Mouse (Mus musculus): Measurements from ENCODE around the gene Nup93. TPM values are rescaled to one million over a fixed set of nuclear protein-coding genes. Genes with fewer than 3 reads are reported as not detected.

Gene Nup93
- polyA plus RNA-seq, 1 experiment from 2014 or later: 58.7 TPM

GRCm38 (mm10) chr8:94187290-94188002, 26.9 kb upstream of the Nup93 start:
- no peaks in the 10 kb centered on the region for H3K36me3 ChIP-seq
- H3K27ac ChIP-seq: peak overlapping the region; percentile 96
- H3K9ac ChIP-seq: peak overlapping the region; percentile 72
- peak overlapping the region; percentile 34 for H3K4me3 ChIP-seq (replicated peaks)
- H3K4me1 ChIP-seq (replicated peaks): peaks cover 85% of the 10 kb centered on the region
- peak overlapping the region; percentile 70 for H3K4me2 ChIP-seq
- ATAC-seq (ENCODE audit: low read depth) (no peak), DNase-seq (no peak)
- peaks cover 45% of the 10 kb centered on the region for H3K27me3 ChIP-seq
- WGBS (ENCODE audit: insufficient replicate concordance): 42% methylated on average over 21 of the region's 21 CpGs
- H3K9me3 ChIP-seq (replicated peaks): no peaks in the 10 kb centered on the region

GRCm38 (mm10) chr8:94189275-94190031, 24.9 kb upstream of the Nup93 start:
- Histone ChIP-seq H3K9ac (0 out of 2 replicates have a peak overlapping the region, but pooled peaks have one; percentile 63), H3K4me3 (replicated peaks) (no peak overlapping the region), H3K27me3 (peaks cover 37% of the 10 kb centered on the region), H3K4me2 (no peak overlapping the region), H3K36me3 (no peaks in the 10 kb centered on the region), H3K9me3 (replicated peaks) (no peaks in the 10 kb centered on the region), H3K4me1 (replicated peaks) (peaks cover 66% of the 10 kb centered on the region), H3K27ac (no peak overlapping the region)
- DNase-seq (no peak), ATAC-seq (ENCODE audit: low read depth) (no peak)
- 60% methylated on average over 13 of the region's 13 CpGs for WGBS (ENCODE audit: insufficient replicate concordance)

GRCm38 (mm10) chr8:94191101-94191691, 23.2 kb upstream of the Nup93 start:
- peak overlapping the region; percentile 54 for H3K4me3 ChIP-seq (replicated peaks)
- H3K4me1 ChIP-seq (replicated peaks): peaks cover 49% of the 10 kb centered on the region
- DNase-seq (peak; percentile 80), ATAC-seq (ENCODE audit: low read depth) (peak; percentile 25)
- H3K27me3 ChIP-seq: peaks cover 28% of the 10 kb centered on the region
- peak overlapping the region; percentile 63 for H3K9ac ChIP-seq
- no peaks in the 10 kb centered on the region for H3K9me3 ChIP-seq (replicated peaks)
- H3K27ac ChIP-seq: peak overlapping the region; percentile 71
- H3K4me2 ChIP-seq: peak overlapping the region; percentile 72
- H3K36me3 ChIP-seq: no peaks in the 10 kb centered on the region
- 7% methylated on average over 21 of the region's 21 CpGs for WGBS (ENCODE audit: insufficient replicate concordance)

- H3K36me3 ChIP-seq: no peaks in the 10 kb centered on the region
- H3K27ac ChIP-seq: no peak overlapping the region
- DNase-seq: no peak
- H3K27me3 ChIP-seq: peaks cover 18% of the 10 kb centered on the region
- H3K4me1 ChIP-seq (replicated peaks): peaks cover 32% of the 10 kb centered on the region
- WGBS (ENCODE audit: insufficient replicate concordance): 67% methylated on average over 1 of the region's 1 CpGs
- no peak for ATAC-seq (ENCODE audit: low read depth)
- no peak overlapping the region for H3K4me3 ChIP-seq (replicated peaks)
- no peak overlapping the region for H3K9ac ChIP-seq
- H3K4me2 ChIP-seq: no peak overlapping the region
- H3K9me3 ChIP-seq (replicated peaks): no peaks in the 10 kb centered on the region
Measured at GRCm38 (mm10) chr8:94192926-94193325, 21.4 kb upstream of the Nup93 start.

GRCm38 (mm10) chr8:94194591-94195223, 19.7 kb upstream of the Nup93 start:
- WGBS (ENCODE audit: insufficient replicate concordance): 78% methylated on average over 7 of the region's 7 CpGs
- Histone ChIP-seq H3K4me2 (no peak overlapping the region), H3K27ac (no peak overlapping the region), H3K4me1 (replicated peaks) (peaks cover 23% of the 10 kb centered on the region), H3K36me3 (no peaks in the 10 kb centered on the region), H3K27me3 (0 out of 2 replicates have a peak, but pooled peaks cover 5% of the 10 kb centered on the region), H3K9ac (no peak overlapping the region), H3K9me3 (replicated peaks) (no peaks in the 10 kb centered on the region), H3K4me3 (replicated peaks) (no peak overlapping the region)
- DNase-seq (no peak), ATAC-seq (ENCODE audit: low read depth) (no peak)

GRCm38 (mm10) chr8:94199202-94199869, 15.0 kb upstream of the Nup93 start:
- DNase-seq (peak; percentile 53), ATAC-seq (ENCODE audit: low read depth) (no peak)
- Histone ChIP-seq H3K9ac (no peak overlapping the region), H3K27me3 (peaks cover 7% of the 10 kb centered on the region; the same call in 1 of the 2 replicates), H3K4me3 (replicated peaks) (no peak overlapping the region), H3K27ac (no peak overlapping the region), H3K4me2 (no peak overlapping the region), H3K4me1 (replicated peaks) (peaks cover 3% of the 10 kb centered on the region; the same call in 1 of the 2 replicates), H3K9me3 (replicated peaks) (no peaks in the 10 kb centered on the region), H3K36me3 (no peaks in the 10 kb centered on the region)
- WGBS (ENCODE audit: insufficient replicate concordance): 44% methylated on average over 10 of the region's 10 CpGs

GRCm38 (mm10) chr8:94204043-94204442, 10.3 kb upstream of the Nup93 start:
- no peak overlapping the region for H3K4me3 ChIP-seq (replicated peaks)
- DNase-seq: no peak

GRCm38 (mm10) chr8:94205736-94206135, 8.6 kb upstream of the Nup93 start:
- DNase-seq (peak; percentile 57), ATAC-seq (ENCODE audit: low read depth) (peak; percentile 75)
- no peaks in the 10 kb centered on the region for H3K9me3 ChIP-seq (replicated peaks)
- H3K27ac ChIP-seq: no peak overlapping the region
- H3K4me2 ChIP-seq: no peak overlapping the region
- no peaks in the 10 kb centered on the region for H3K4me1 ChIP-seq (replicated peaks)
- no peaks in the 10 kb centered on the region for H3K36me3 ChIP-seq
- H3K4me3 ChIP-seq (replicated peaks): no peak overlapping the region
- peaks cover 13% of the 10 kb centered on the region; the same call in 1 of the 2 replicates for H3K27me3 ChIP-seq
- 13% methylated on average over 5 of the region's 5 CpGs for WGBS (ENCODE audit: insufficient replicate concordance)
- no peak overlapping the region for H3K9ac ChIP-seq

More at GRCm38 (mm10) chr8:94204043-94204442, 10.3 kb upstream of the Nup93 start:
- Histone ChIP-seq H3K9me3 (replicated peaks) (no peaks in the 10 kb centered on the region), H3K27ac (no peak overlapping the region), H3K4me1 (replicated peaks) (peaks cover 3% of the 10 kb centered on the region; the same call in 1 of the 2 replicates), H3K27me3 (peaks cover 11% of the 10 kb centered on the region; the same call in 1 of the 2 replicates), H3K36me3 (no peaks in the 10 kb centered on the region), H3K4me2 (no peak overlapping the region), H3K9ac (no peak overlapping the region)
- 53% methylated on average over 3 of the region's 3 CpGs for WGBS (ENCODE audit: insufficient replicate concordance)
- no peak for ATAC-seq (ENCODE audit: low read depth)

- WGBS (ENCODE audit: insufficient replicate concordance): 75% methylated on average over 8 of the region's 8 CpGs
- H3K36me3 ChIP-seq: no peaks in the 10 kb centered on the region
- H3K4me3 ChIP-seq (replicated peaks): no peak overlapping the region
- H3K9ac ChIP-seq: no peak overlapping the region
- ATAC-seq (ENCODE audit: low read depth) (no peak), DNase-seq (no peak)
- H3K4me1 ChIP-seq (replicated peaks): no peaks in the 10 kb centered on the region
- peaks cover 13% of the 10 kb centered on the region; the same call in 1 of the 2 replicates for H3K27me3 ChIP-seq
- no peaks in the 10 kb centered on the region for H3K9me3 ChIP-seq (replicated peaks)
- H3K27ac ChIP-seq: no peak overlapping the region
- H3K4me2 ChIP-seq: no peak overlapping the region
Measured at GRCm38 (mm10) chr8:94206256-94206655, 8.1 kb upstream of the Nup93 start.

- H3K36me3 ChIP-seq: no peaks in the 10 kb centered on the region
- DNase-seq (no peak), ATAC-seq (ENCODE audit: low read depth) (no peak)
- H3K27me3 ChIP-seq: peaks cover 13% of the 10 kb centered on the region; the same call in 1 of the 2 replicates
- H3K4me3 ChIP-seq (replicated peaks): no peak overlapping the region
- no peak overlapping the region for H3K9ac ChIP-seq
- H3K4me1 ChIP-seq (replicated peaks): no peaks in the 10 kb centered on the region
- no peaks in the 10 kb centered on the region for H3K9me3 ChIP-seq (replicated peaks)
- 40% methylated on average over 2 of the region's 2 CpGs for WGBS (ENCODE audit: insufficient replicate concordance)
- H3K27ac ChIP-seq: no peak overlapping the region
- H3K4me2 ChIP-seq: no peak overlapping the region
Measured at GRCm38 (mm10) chr8:94207491-94207890, 6.9 kb upstream of the Nup93 start.

All from liver, embryonic 13.5 days (tissue).